8 mouse cellular contexts compared by ENCODE assay signal in the genomic region with DNA sequence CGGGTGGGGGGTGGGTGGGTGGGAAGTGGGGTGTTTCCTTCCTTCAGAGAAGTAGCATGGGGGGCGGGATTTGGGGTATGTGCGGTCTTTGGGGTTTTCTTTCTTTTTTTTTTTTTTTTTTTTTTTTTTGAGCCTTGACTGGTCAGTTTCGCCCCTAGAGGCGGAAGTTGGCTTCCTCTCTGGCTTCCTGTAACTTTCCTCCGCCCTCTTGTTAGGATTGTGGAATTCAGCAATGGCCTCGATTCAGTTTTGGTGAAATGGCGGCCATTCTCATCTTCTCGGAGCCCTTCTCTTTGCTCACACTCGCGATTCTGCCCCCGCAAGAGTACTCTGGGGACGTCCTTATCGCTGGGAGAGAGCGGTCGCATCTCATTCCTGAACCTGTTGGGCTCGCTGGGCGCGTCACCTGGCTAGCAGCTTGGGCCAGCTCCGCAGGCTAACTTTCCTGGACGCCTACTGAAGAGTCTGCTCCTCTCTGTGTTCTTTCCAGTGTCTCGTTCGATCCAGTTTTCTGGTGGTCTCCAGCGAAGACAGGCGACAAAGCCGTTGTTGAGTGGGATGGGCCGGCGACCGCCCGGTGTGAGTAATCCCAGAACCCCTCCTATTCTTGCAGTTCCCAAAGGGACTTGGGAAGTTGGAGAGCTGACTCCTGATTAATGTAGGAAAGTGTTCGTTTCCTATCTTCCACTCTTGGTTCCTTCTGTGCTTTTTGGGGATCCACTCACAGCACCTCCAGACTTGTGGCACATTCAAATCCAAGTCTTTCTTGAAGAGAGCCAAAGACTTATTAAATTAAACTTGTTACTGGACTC. TPM values are rescaled to one million over a fixed set of nuclear protein-coding genes. Genes with fewer than 3 reads are reported as not detected.
DNase-seq lines count a peak whose midpoint lies in the region; ATAC-seq lines count a peak whose summit lies in the region.

No protein-coding gene starts in this region.

- peaks cover 26% of the 10 kb centered on the region for H3K36me3 ChIP-seq in embryonic facial prominence, embryonic 13.5 days
- H3K36me3 ChIP-seq in heart, embryonic 11.5 days (ENCODE audit: control insufficient read depth, insufficient read depth, low read length) = peaks cover 6% of the 10 kb centered on the region
- H3K36me3 ChIP-seq in kidney, embryonic 14.5 days (ENCODE audit: control insufficient read depth, insufficient read depth, low read length) = peaks cover 11% of the 10 kb centered on the region; the same call in 1 of the 2 replicates
- H3K36me3 ChIP-seq in liver, embryonic 15.5 days (replicated peaks) = no peaks in the 10 kb centered on the region; the same call in 1 of the 2 replicates
- no peaks in the 10 kb centered on the region; the same call in 1 of the 2 replicates for H3K36me3 ChIP-seq in stomach, embryonic 16.5 days (ENCODE audit: control insufficient read depth, insufficient read depth, low read length)

- peak overlapping the region; percentile 91 for H3K9ac ChIP-seq in embryonic facial prominence, embryonic 13.5 days
- peak overlapping the region; percentile 81 for H3K9ac ChIP-seq in heart, embryonic 11.5 days (ENCODE audit: low read depth, low read length)
- peak overlapping the region; percentile 64 for H3K9ac ChIP-seq in kidney, embryonic 14.5 days (ENCODE audit: low read depth, low read length)
- peak overlapping the region; percentile 77 for H3K9ac ChIP-seq in liver, embryonic 15.5 days
- peak overlapping the region; percentile 86 for H3K9ac ChIP-seq in stomach, embryonic 16.5 days (ENCODE audit: low read length)

- 4% methylated on average over 31 of the region's 31 CpGs for whole genome bisulfite sequencing in embryonic facial prominence, embryonic 13.5 days
- 5% methylated on average over 31 of the region's 31 CpGs for WGBS in heart, embryonic 11.5 days (ENCODE audit: insufficient replicate concordance)
- WGBS in kidney, embryonic 14.5 days = 5% methylated on average over 31 of the region's 31 CpGs
- WGBS in liver, embryonic 15.5 days (ENCODE audit: insufficient replicate concordance) = 2% methylated on average over 31 of the region's 31 CpGs
- WGBS in stomach, embryonic 16.5 days = 5% methylated on average over 31 of the region's 31 CpGs

- H3K27ac ChIP-seq in embryonic facial prominence, embryonic 13.5 days = peak overlapping the region; percentile 97
- H3K27ac ChIP-seq in heart, embryonic 11.5 days (ENCODE audit: low read depth, low read length) = peak overlapping the region; percentile 99
- H3K27ac ChIP-seq in kidney, embryonic 14.5 days (ENCODE audit: low read depth, low read length) = peak overlapping the region; percentile 83
- H3K27ac ChIP-seq in liver, embryonic 15.5 days (replicated peaks) = peak overlapping the region; percentile 93
- peak overlapping the region; percentile 100 for H3K27ac ChIP-seq in stomach, embryonic 16.5 days (ENCODE audit: low read length)

- peak; percentile 96 for DNase-seq in 416B (ENCODE audit: low read depth)
- peak; percentile 56 to 71 for DNase-seq in adrenal gland, postnatal 36 days
- peak; percentile 41 for DNase-seq in natural killer cell, adult 2 months (ENCODE audit: low spot score in 2 of 2)

- H3K9me3 ChIP-seq in embryonic facial prominence, embryonic 13.5 days = no peaks in the 10 kb centered on the region
- H3K9me3 ChIP-seq in heart, embryonic 11.5 days (replicated peaks; ENCODE audit: control insufficient read depth, low read length) = no peaks in the 10 kb centered on the region
- no peaks in the 10 kb centered on the region for H3K9me3 ChIP-seq in kidney, embryonic 14.5 days (ENCODE audit: control insufficient read depth, low read length)
- no peaks in the 10 kb centered on the region for H3K9me3 ChIP-seq in liver, embryonic 15.5 days (replicated peaks)
- no peaks in the 10 kb centered on the region for H3K9me3 ChIP-seq in stomach, embryonic 16.5 days (replicated peaks; ENCODE audit: control insufficient read depth, low read length)

- peak overlapping the region; percentile 69 for H3K4me2 ChIP-seq in embryonic facial prominence, embryonic 13.5 days
- peak overlapping the region; percentile 71 for H3K4me2 ChIP-seq in heart, embryonic 11.5 days
- peak overlapping the region; percentile 58 for H3K4me2 ChIP-seq in kidney, embryonic 14.5 days (replicated peaks; ENCODE audit: low read depth, low read length)
- peak overlapping the region; percentile 82 for H3K4me2 ChIP-seq in liver, embryonic 15.5 days
- H3K4me2 ChIP-seq in stomach, embryonic 16.5 days (ENCODE audit: low read depth, low read length) = peak overlapping the region; percentile 81

- H3K4me1 ChIP-seq in embryonic facial prominence, embryonic 13.5 days = peaks cover 26% of the 10 kb centered on the region
- 0 out of 2 replicates have a peak, but pooled peaks cover 3% of the 10 kb centered on the region for H3K4me1 ChIP-seq in heart, embryonic 11.5 days (ENCODE audit: control insufficient read depth, insufficient read depth, low read length)
- peaks cover 10% of the 10 kb centered on the region; the same call in 1 of the 2 replicates for H3K4me1 ChIP-seq in kidney, embryonic 14.5 days (ENCODE audit: control insufficient read depth, insufficient read depth, low read length)
- H3K4me1 ChIP-seq in liver, embryonic 15.5 days (replicated peaks) = peaks cover 32% of the 10 kb centered on the region
- peaks cover 5% of the 10 kb centered on the region; the same call in 1 of the 2 replicates for H3K4me1 ChIP-seq in stomach, embryonic 16.5 days (ENCODE audit: control insufficient read depth, insufficient read depth, low read length)

- H3K27me3 ChIP-seq in embryonic facial prominence, embryonic 13.5 days = no peaks in the 10 kb centered on the region
- H3K27me3 ChIP-seq in heart, embryonic 11.5 days (ENCODE audit: control insufficient read depth, insufficient read depth, low read length) = no peaks in the 10 kb centered on the region
- no peaks in the 10 kb centered on the region for H3K27me3 ChIP-seq in kidney, embryonic 14.5 days (ENCODE audit: control insufficient read depth, insufficient read depth, low read length)
- no peaks in the 10 kb centered on the region for H3K27me3 ChIP-seq in liver, embryonic 15.5 days
- no peaks in the 10 kb centered on the region for H3K27me3 ChIP-seq in stomach, embryonic 16.5 days (ENCODE audit: control insufficient read depth, insufficient read depth, low read length)

- H3K4me3 ChIP-seq in embryonic facial prominence, embryonic 13.5 days = peak overlapping the region; percentile 67
- peak overlapping the region; percentile 62 for H3K4me3 ChIP-seq in heart, embryonic 11.5 days (ENCODE audit: low read depth, low read length)
- H3K4me3 ChIP-seq in kidney, embryonic 14.5 days (ENCODE audit: low read length) = peak overlapping the region; percentile 51
- H3K4me3 ChIP-seq in liver, embryonic 15.5 days (replicated peaks) = peak overlapping the region; percentile 73
- H3K4me3 ChIP-seq in stomach, embryonic 16.5 days (replicated peaks; ENCODE audit: low read length) = peak overlapping the region; percentile 72

- ATAC-seq in embryonic facial prominence, embryonic 13.5 days (ENCODE audit: insufficient number of reproducible peaks, insufficient read depth, low FRiP score, low TSS enrichment, low read depth) = no peak
- ATAC-seq in heart, embryonic 11.5 days (replicated peaks; ENCODE audit: insufficient number of reproducible peaks, low FRiP score, low TSS enrichment) = 0 out of 2 replicates have a peak, but pooled peaks have one; percentile 18
- no peak; the same call in 1 of the 2 replicates for ATAC-seq in kidney, embryonic 14.5 days (ENCODE audit: low FRiP score, low TSS enrichment)
- no peak for ATAC-seq in liver, embryonic 15.5 days (ENCODE audit: insufficient read depth)
- peak; percentile 27; the same call in 1 of the 2 replicates for ATAC-seq in stomach, embryonic 16.5 days (ENCODE audit: insufficient read depth, low FRiP score)

RNA-seq across cellular contexts. Expression of gene Cflar, which starts 2.0 kb away (rescaled TPM):
- 100 to 1,000 TPM; 110 to 114 TPM for total RNA-seq in adrenal gland, postnatal 36 days (2021)
- polyA plus RNA-seq in embryonic facial prominence, embryonic 13.5 days (2015; fragmentation: Nextera tagmentation; extraction: Ambion mirVana) = 39.0 and 44.4 TPM in 2 replicates
- 26.7 and 32.6 TPM in 2 replicates for polyA plus RNA-seq in heart, embryonic 11.5 days (2014; fragmentation: Nextera tagmentation; extraction: Ambion mirVana)
- polyA plus RNA-seq in kidney, embryonic 14.5 days (2014; fragmentation: Nextera tagmentation; extraction: Ambion mirVana) = 34.0 and 39.6 TPM in 2 replicates
- polyA plus RNA-seq in liver, embryonic 15.5 days (2015; fragmentation: Nextera tagmentation; extraction: Ambion mirVana) = 16.3 and 16.9 TPM in 2 replicates
- polyA plus RNA-seq in stomach, embryonic 16.5 days (2015; fragmentation: Nextera tagmentation; extraction: Ambion mirVana) = 34.2 and 37.4 TPM in 2 replicates

RNA-seq across cellular contexts. Expression of gene Als2cr12, which starts 17.5 kb away (rescaled TPM):
- 1 to 10 TPM in 1 of 2 experiments, under 1 TPM in 1; 0.86 to 3.0 TPM for total RNA-seq in adrenal gland, postnatal 36 days (2021)
- polyA plus RNA-seq in embryonic facial prominence, embryonic 13.5 days (2015; fragmentation: Nextera tagmentation; extraction: Ambion mirVana) = not detected in 2 replicates
- not detected in 2 replicates for polyA plus RNA-seq in heart, embryonic 11.5 days (2014; fragmentation: Nextera tagmentation; extraction: Ambion mirVana)
- polyA plus RNA-seq in kidney, embryonic 14.5 days (2014; fragmentation: Nextera tagmentation; extraction: Ambion mirVana) = not detected in 2 replicates
- 0.07 TPM in 1 of 2 replicates, not detected in the other for polyA plus RNA-seq in liver, embryonic 15.5 days (2015; fragmentation: Nextera tagmentation; extraction: Ambion mirVana)
- 0.30 and 0.43 TPM in 2 replicates for polyA plus RNA-seq in stomach, embryonic 16.5 days (2015; fragmentation: Nextera tagmentation; extraction: Ambion mirVana)

Comparison
In these comparisons a context has a peak if more than half of its experiments do, and no peak if none do; other contexts are left out.
1. DNase-seq: peak in every context shown above with its lines; median percentile 96 in 416B; 64 in adrenal gland, postnatal 36 days; 41 in natural killer cell, adult 2 months.
2. ATAC-seq: peak in heart, embryonic 11.5 days (single experiment) and stomach, embryonic 16.5 days (single experiment); none in embryonic facial prominence, embryonic 13.5 days (single experiment), kidney, embryonic 14.5 days (single experiment) and liver, embryonic 15.5 days (single experiment).
3. Peak in every context shown above with its lines, with median percentiles within 50 percentile points of each other: H3K27ac ChIP-seq, H3K4me2 ChIP-seq, H3K4me3 ChIP-seq and H3K9ac ChIP-seq.